Mouse (Mus musculus): Measurements from ENCODE around the gene Map3k4. TPM values are rescaled to one million over a fixed set of nuclear protein-coding genes. Genes with fewer than 3 reads are reported as not detected.

Map3k4 gene
- total and polyA plus RNA-seq, 3 experiments, result 12.7 to 22.6 (median 20.9) TPM

DNA sequence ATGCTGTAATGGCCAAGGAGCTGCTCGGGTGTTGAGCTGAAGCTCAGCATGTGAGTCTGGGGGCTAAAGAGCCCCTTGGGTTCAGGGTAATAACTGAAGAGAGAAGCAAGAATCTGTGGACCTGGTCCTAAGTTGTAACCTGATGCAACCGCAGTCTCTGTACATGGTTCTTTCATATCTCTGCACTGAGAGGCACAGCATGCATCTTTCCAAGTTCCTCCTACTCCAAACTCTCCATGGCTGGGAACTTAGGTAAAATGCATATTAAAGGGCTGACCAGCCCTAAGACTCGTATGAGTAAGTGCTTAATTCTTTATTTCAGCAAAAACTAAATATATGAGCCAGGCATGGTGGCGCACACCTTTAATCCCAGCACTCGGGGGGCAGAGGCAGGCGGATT lies 6.3 kb downstream of the Map3k4 start:
- Histone ChIP-seq H3K4me2 (ENCODE audit: insufficient read depth, low read depth, poor library complexity, severe bottlenecking) (no peak overlapping the region), H3K27me3 (replicated peaks) (no peaks in the 10 kb centered on the region), H3K9ac (ENCODE audit: insufficient read depth, low read depth) (no peak overlapping the region), H3K79me2 (replicated peaks; ENCODE audit: control insufficient read depth, extremely low read depth, insufficient read depth, poor library complexity, severe bottlenecking) (no peaks in the 10 kb centered on the region), H3K4me1 (ENCODE audit: control insufficient read depth in 1 of 2, insufficient read depth in 2 of 2) (peaks cover 17 to 49% of the 10 kb centered on the region in 2 experiments), H3K36me3 (replicated peaks in 1 of 2; ENCODE audit: control insufficient read depth in 1 of 2, insufficient read depth in 1 of 2, low read length in 1 of 2) (peaks cover 0 to 10% of the 10 kb centered on the region in 2 experiments), H3K9me3 (replicated peaks; ENCODE audit: low read length) (no peaks in the 10 kb centered on the region), H3K27ac (ENCODE audit: insufficient read depth, low read depth) (no peak overlapping the region), H3K4me3 (replicated peaks in 1 of 3; ENCODE audit: low read depth in 2 of 3, low read length in 2 of 3, poor library complexity in 1 of 3) (no peak overlapping the region)
- in situ Hi-C loops (cut with MboI; ENCODE audit: low pct_ligation_motif_present, low pct_unique_long_range_greater_than_20kb, low sequenced_read_pairs) (no loop called here), dilution Hi-C loops (cut with MboI; ENCODE audit: extremely low pct_ligation_motif_present, extremely low pct_unique_long_range_greater_than_20kb, low sequenced_read_pairs) (no loop called here)
- TF ChIP-seq CHD2 (IDR thresholded peaks at IDR 0.05; ENCODE audit: low read length), result no peak
- TF ChIP-seq MAX (IDR thresholded peaks at IDR 0.05; ENCODE audit: low read length), result no peak
- TF ChIP-seq E2F4 (IDR thresholded peaks at IDR 0.05; ENCODE audit: insufficient replicate concordance, low read depth, low read length), result no peak
- TF ChIP-seq USF2 (conservative IDR thresholded peaks at IDR 0.05; ENCODE audit: low read depth, low read length), result no peak
- DNase-seq (ENCODE audit: extremely low read depth), result no peak

DNA sequence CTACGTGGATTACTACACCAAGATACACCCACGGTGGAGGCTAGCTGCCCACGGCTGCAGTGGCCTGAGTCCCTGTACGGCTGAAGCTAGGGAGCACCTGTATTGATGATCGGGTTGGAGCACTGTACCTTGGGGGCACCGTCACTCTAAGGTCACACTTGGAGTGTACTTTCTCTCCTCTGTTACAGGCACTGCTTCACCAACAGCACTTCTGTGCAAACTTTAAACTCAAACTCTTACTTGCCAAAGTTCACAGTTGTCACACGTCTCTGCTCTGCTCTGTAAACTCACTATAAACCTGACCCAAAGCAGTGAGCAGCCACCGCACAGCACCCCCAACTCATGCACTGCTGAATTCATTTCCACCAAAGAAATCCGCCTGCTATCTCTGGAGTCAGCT lies 9.1 kb downstream of the Map3k4 start:
- H3K9me3 ChIP-seq (replicated peaks; ENCODE audit: low read length), result no peaks in the 10 kb centered on the region
- dilution Hi-C loops (cut with MboI; ENCODE audit: extremely low pct_ligation_motif_present, extremely low pct_unique_long_range_greater_than_20kb, low sequenced_read_pairs) (no loop called here), in situ Hi-C loops (cut with MboI; ENCODE audit: low pct_ligation_motif_present, low pct_unique_long_range_greater_than_20kb, low sequenced_read_pairs) (no loop called here)
- no peak overlapping the region for H3K9ac ChIP-seq (ENCODE audit: insufficient read depth, low read depth)
- DNase-seq (ENCODE audit: extremely low read depth), result no peak
- no peak overlapping the region for H3K4me3 ChIP-seq (replicated peaks in 1 of 3; ENCODE audit: low read depth in 2 of 3, low read length in 2 of 3, poor library complexity in 1 of 3)
- no peaks in the 10 kb centered on the region for H3K36me3 ChIP-seq (replicated peaks in 1 of 2; ENCODE audit: control insufficient read depth in 1 of 2, insufficient read depth in 1 of 2, low read length in 1 of 2)
- no peaks in the 10 kb centered on the region for H3K79me2 ChIP-seq (replicated peaks; ENCODE audit: control insufficient read depth, extremely low read depth, insufficient read depth, poor library complexity, severe bottlenecking)
- H3K27me3 ChIP-seq (replicated peaks), result no peaks in the 10 kb centered on the region
- H3K4me2 ChIP-seq (ENCODE audit: insufficient read depth, low read depth, poor library complexity, severe bottlenecking), result no peak overlapping the region
- H3K27ac ChIP-seq (ENCODE audit: insufficient read depth, low read depth), result no peak overlapping the region
- peaks cover 14 to 60% of the 10 kb centered on the region in 2 experiments for H3K4me1 ChIP-seq (ENCODE audit: control insufficient read depth in 1 of 2, insufficient read depth in 2 of 2)
- no peak for TF ChIP-seq POLR2AphosphoS2 (IDR thresholded peaks at IDR 0.05; ENCODE audit: low read depth, low read length)
- no peak for TF ChIP-seq ZC3H11A (IDR thresholded peaks at IDR 0.05; ENCODE audit: low read depth, low read length)
- no peak for TF ChIP-seq NELFE (IDR thresholded peaks at IDR 0.05; ENCODE audit: low read depth, low read length)
- TF ChIP-seq IRF4 (IDR thresholded peaks at IDR 0.05; ENCODE audit: low read depth, low read length), result no peak
- no peak for TF ChIP-seq SMC3 (IDR thresholded peaks at IDR 0.05; ENCODE audit: low read depth, low read length)
- no peak for TF ChIP-seq USF2 (conservative IDR thresholded peaks at IDR 0.05; ENCODE audit: low read depth, low read length)
- no peak for TF ChIP-seq POLR2A (IDR thresholded peaks at IDR 0.05; ENCODE audit: low read depth, low read length)
- no peak for TF ChIP-seq KAT2A (IDR thresholded peaks at IDR 0.05; ENCODE audit: insufficient replicate concordance, low read length)
- no peak for TF ChIP-seq RAD21 (IDR thresholded peaks at IDR 0.05; ENCODE audit: low read depth, low read length)
- TF ChIP-seq E2F4 (IDR thresholded peaks at IDR 0.05; ENCODE audit: insufficient replicate concordance, low read depth, low read length), result no peak
- no peak for TF ChIP-seq UBTF (IDR thresholded peaks at IDR 0.05; ENCODE audit: low read depth, low read length)
- TF ChIP-seq MEF2A (IDR thresholded peaks at IDR 0.05; ENCODE audit: borderline replicate concordance, low read depth, low read length), result no peak
- TF ChIP-seq TCF12 (IDR thresholded peaks at IDR 0.05; ENCODE audit: low read depth, low read length), result no peak
- no peak for TF ChIP-seq RCOR1 (conservative IDR thresholded peaks at IDR 0.05; ENCODE audit: low read depth, low read length)
- TF ChIP-seq PAX5 (IDR thresholded peaks at IDR 0.05; ENCODE audit: low read length), result no peak
- TF ChIP-seq ZMIZ1 (IDR thresholded peaks at IDR 0.05; ENCODE audit: low read depth, low read length), result no peak
- TF ChIP-seq MAX (IDR thresholded peaks at IDR 0.05; ENCODE audit: low read length), result no peak
- TF ChIP-seq BHLHE40 (IDR thresholded peaks at IDR 0.05; ENCODE audit: low read depth, low read length), result no peak
- no peak for TF ChIP-seq ZNF384 (IDR thresholded peaks at IDR 0.05; ENCODE audit: low read depth, low read length)
